Mouse (Mus musculus) forebrain, embryonic 11.5 days (tissue): ENCODE data around the gene Vwa8. TPM values are rescaled to one million over a fixed set of nuclear protein-coding genes. Genes with fewer than 3 reads are reported as not detected.

ENCODE experiments used
- ATAC-seq: fragments of 200-750 bp; cut with Nextera tagmentation; replicated peaks from 2 replicates; pipeline ENCODE4 v1.8.0; 2017; ENCODE audit warnings: moderate TSS enrichment; ENCODE audit not compliant: low FRiP score
- DNase-seq: peaks from one replicate; pipeline ENCODE4 v3.0.0-alpha.2; 2017; ENCODE audit warnings: low spot score
- H3K27ac ChIP-seq: fragments of 300-500 bp; sonication (generic); 2 replicates; pipeline ENCODE4 v1.5.1; 2014; ENCODE audit warnings: low read depth, low read length
- H3K27me3 ChIP-seq: fragments of 300-500 bp; sonication (generic); 2 replicates; pipeline ENCODE4 v1.6.1; 2014; ENCODE audit warnings: mild to moderate bottlenecking, low read length, mixed read lengths; ENCODE audit not compliant: control insufficient read depth, insufficient read depth
- H3K36me3 ChIP-seq: fragments of 300-500 bp; sonication (generic); 2 replicates; pipeline ENCODE4 v1.6.1; 2014; ENCODE audit warnings: mild to moderate bottlenecking, low read length, moderate library complexity, mixed read lengths; ENCODE audit not compliant: control insufficient read depth, insufficient read depth
- H3K4me1 ChIP-seq: fragments of 300-500 bp; sonication (generic); replicated peaks from 2 replicates; pipeline ENCODE4 v1.6.1; 2014; ENCODE audit warnings: low read length, mixed read lengths; ENCODE audit not compliant: control insufficient read depth, insufficient read depth
- H3K4me2 ChIP-seq: fragments of 300-500 bp; sonication (generic); 2 replicates; pipeline ENCODE4 v1.6.1; 2014; ENCODE audit warnings: low read depth, mild to moderate bottlenecking, low read length, moderate library complexity, mixed read lengths; ENCODE audit not compliant: severe bottlenecking
- H3K4me3 ChIP-seq: fragments of 300-500 bp; sonication (generic); 2 replicates; pipeline ENCODE4 v1.5.1; 2014; ENCODE audit warnings: low read depth, low read length
- H3K9ac ChIP-seq: fragments of 300-500 bp; sonication (generic); 2 replicates; pipeline ENCODE4 v1.6.1; 2014; ENCODE audit warnings: low read length
- H3K9me3 ChIP-seq: fragments of 300-500 bp; sonication (generic); 2 replicates; pipeline ENCODE4 v1.6.1; 2016; ENCODE audit warnings: low read length, mixed read lengths; ENCODE audit not compliant: control insufficient read depth
- WGBS: fragments of 180-500 bp; shearing (Covaris S2); extraction: QIAGEN DNeasy Blood & Tissue Kit; methylation state at CpG from one replicate; pipeline ENCODE4 v1.1.7; 2014; 5-methylcytosine and 5-hydroxymethylcytosine counted together
- polyA plus RNA-seq: library from polyadenylated mRNA; unstranded; fragments of >200 nt; fragmentation: Nextera tagmentation; extraction: Ambion mirVana; gene quantifications from 2 replicates; pipeline ENCODE4 v1.2.1, GENCODE M21; 2014

Gene Vwa8
- polyA plus RNA-seq, 1 experiment from 2014 or later = 9.2 TPM

- H3K9me3 ChIP-seq = no peaks in the 10 kb centered on the region; the same call in 1 of the 2 replicates
- no peak overlapping the region for H3K4me2 ChIP-seq
- no peak overlapping the region for H3K27ac ChIP-seq
- H3K9ac ChIP-seq = no peak overlapping the region
- H3K4me1 ChIP-seq = no peaks in the 10 kb centered on the region
- WGBS = 93% methylated on average over 7 of the region's 7 CpGs
- H3K4me3 ChIP-seq = no peak overlapping the region
- DNase-seq (no peak), ATAC-seq (no peak)
- H3K27me3 ChIP-seq = no peaks in the 10 kb centered on the region
- H3K36me3 ChIP-seq = no peaks in the 10 kb centered on the region
Observed at GRCm38 (mm10) chr14:79183261-79183660, 334.4 kb downstream of the Vwa8 start.

GRCm38 (mm10) chr14:79184071-79184470 lies 335.2 kb downstream of the Vwa8 start:
- H3K36me3 ChIP-seq = no peaks in the 10 kb centered on the region
- no peaks in the 10 kb centered on the region for H3K27me3 ChIP-seq
- no peak overlapping the region for H3K4me3 ChIP-seq
- H3K4me2 ChIP-seq = no peak overlapping the region
- DNase-seq (no peak), ATAC-seq (no peak)
- 86% methylated on average over 10 of the region's 10 CpGs for WGBS
- H3K9ac ChIP-seq = no peak overlapping the region
- no peaks in the 10 kb centered on the region for H3K4me1 ChIP-seq
- H3K27ac ChIP-seq = no peak overlapping the region
- no peaks in the 10 kb centered on the region; the same call in 1 of the 2 replicates for H3K9me3 ChIP-seq

- Histone ChIP-seq H3K4me3 (no peak overlapping the region), H3K4me2 (no peak overlapping the region), H3K4me1 (no peaks in the 10 kb centered on the region), H3K27me3 (no peaks in the 10 kb centered on the region), H3K36me3 (no peaks in the 10 kb centered on the region), H3K9me3 (no peaks in the 10 kb centered on the region; the same call in 1 of the 2 replicates), H3K9ac (no peak overlapping the region), H3K27ac (no peak overlapping the region)
- ATAC-seq (no peak), DNase-seq (no peak)
- 85% methylated on average over 11 of the region's 11 CpGs for WGBS
Observed at GRCm38 (mm10) chr14:79185018-79185685, 336.3 kb downstream of the Vwa8 start.

GRCm38 (mm10) chr14:79186976-79187375 lies 338.1 kb downstream of the Vwa8 start:
- Histone ChIP-seq H3K4me2 (no peak overlapping the region), H3K27me3 (no peaks in the 10 kb centered on the region), H3K4me1 (no peaks in the 10 kb centered on the region), H3K4me3 (no peak overlapping the region), H3K27ac (no peak overlapping the region), H3K9ac (no peak overlapping the region), H3K9me3 (no peaks in the 10 kb centered on the region; the same call in 1 of the 2 replicates), H3K36me3 (no peaks in the 10 kb centered on the region)
- DNase-seq (no peak), ATAC-seq (no peak)
- 97% methylated on average over 1 of the region's 1 CpGs for WGBS

GRCm38 (mm10) chr14:79196711-79197110 lies 347.9 kb downstream of the Vwa8 start:
- H3K4me1 ChIP-seq = peaks cover 2% of the 10 kb centered on the region
- no peak overlapping the region for H3K4me2 ChIP-seq
- no peak overlapping the region for H3K9ac ChIP-seq
- no peaks in the 10 kb centered on the region for H3K9me3 ChIP-seq
- ATAC-seq (no peak), DNase-seq (no peak)
- no peak overlapping the region for H3K4me3 ChIP-seq
- no peaks in the 10 kb centered on the region for H3K36me3 ChIP-seq
- no peaks in the 10 kb centered on the region for H3K27me3 ChIP-seq
- H3K27ac ChIP-seq = no peak overlapping the region
- 39% methylated on average over 3 of the region's 3 CpGs for WGBS

GRCm38 (mm10) chr14:79198066-79198465 lies 349.2 kb downstream of the Vwa8 start:
- no peak overlapping the region for H3K4me2 ChIP-seq
- no peaks in the 10 kb centered on the region for H3K36me3 ChIP-seq
- H3K27ac ChIP-seq = no peak overlapping the region
- WGBS = 94% methylated on average over 15 of the region's 15 CpGs
- ATAC-seq (no peak), DNase-seq (no peak)
- H3K9ac ChIP-seq = no peak overlapping the region
- no peak overlapping the region for H3K4me3 ChIP-seq
- H3K27me3 ChIP-seq = no peaks in the 10 kb centered on the region
- no peaks in the 10 kb centered on the region for H3K9me3 ChIP-seq
- H3K4me1 ChIP-seq = peaks cover 7% of the 10 kb centered on the region

GRCm38 (mm10) chr14:79200133-79200891 lies 351.5 kb downstream of the Vwa8 start:
- WGBS = 71% methylated on average over 9 of the region's 9 CpGs
- no peak for ATAC-seq
- no peak overlapping the region for H3K9ac ChIP-seq

GRCm38 (mm10) chr14:79200892-79201285 lies 352.0 kb downstream of the Vwa8 start:
- Histone ChIP-seq H3K9ac (no peak overlapping the region), H3K4me3 (no peak overlapping the region), H3K27ac (0 out of 2 replicates have a peak overlapping the region, but pooled peaks have one; percentile 14), H3K4me2 (no peak overlapping the region), H3K4me1 (peaks cover 17% of the 10 kb centered on the region), H3K9me3 (no peaks in the 10 kb centered on the region), H3K27me3 (no peaks in the 10 kb centered on the region), H3K36me3 (no peaks in the 10 kb centered on the region)
- DNase-seq (peak; percentile 49), ATAC-seq (no peak)
- WGBS = 85% methylated on average over 9 of the region's 9 CpGs

More at GRCm38 (mm10) chr14:79200133-79200891, 351.5 kb downstream of the Vwa8 start:
- H3K27ac ChIP-seq = no peak overlapping the region
- no peak overlapping the region for H3K4me3 ChIP-seq
- H3K36me3 ChIP-seq = no peaks in the 10 kb centered on the region
- no peak overlapping the region for H3K4me2 ChIP-seq
- no peak for DNase-seq
- no peaks in the 10 kb centered on the region for H3K9me3 ChIP-seq
- H3K4me1 ChIP-seq = peaks cover 17% of the 10 kb centered on the region
- H3K27me3 ChIP-seq = no peaks in the 10 kb centered on the region
